ENCODE assay signal across 19 mouse cellular contexts in the genomic region with DNA sequence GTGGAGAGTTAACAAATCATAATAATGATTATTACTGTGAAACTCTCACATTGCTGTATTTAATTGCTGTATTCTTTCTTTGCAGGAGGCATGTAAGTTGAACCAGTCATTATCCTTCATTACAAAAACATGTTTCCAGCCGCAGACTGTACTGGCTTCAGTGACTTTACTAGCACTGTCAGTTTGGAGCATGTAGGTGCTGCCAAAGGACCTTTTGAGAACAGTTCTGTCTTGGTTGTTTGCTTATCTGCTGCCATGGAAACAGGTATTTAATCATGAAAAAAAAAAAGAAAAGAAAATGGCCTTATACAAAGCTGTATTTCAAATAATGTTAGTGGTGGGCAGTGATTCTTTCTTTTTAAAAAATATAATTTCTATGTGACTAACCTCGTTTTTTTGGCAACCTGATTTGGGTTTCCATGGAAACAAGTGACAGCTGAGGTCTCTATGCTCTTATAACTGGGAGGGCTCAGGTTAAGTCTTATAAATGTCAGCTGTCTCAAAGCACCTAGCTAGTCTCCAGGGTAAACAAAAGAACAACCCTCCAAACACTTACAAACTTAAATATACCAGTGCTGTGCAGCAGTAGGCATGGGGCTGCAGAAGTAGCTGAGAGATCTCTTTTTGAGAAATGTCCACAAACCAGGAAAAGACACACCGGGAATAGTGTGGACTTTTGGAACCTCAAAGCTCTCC.
DNase-seq lines count a peak whose midpoint lies in the region; ATAC-seq and TF ChIP-seq lines count a peak whose summit lies in the region.
"Had no signal": no experiment of that assay in that cellular context is flagged by ENCODE, and none has a peak within 500 bp of the region (broad histone marks: within the 10 kb centered on the region; RNA-seq: fewer than 3 reads in every experiment).

No protein-coding gene starts in this region.

- no peaks in the 10 kb centered on the region for H3K36me3 ChIP-seq in forebrain, embryonic 13.5 days (ENCODE audit: poor library complexity, severe bottlenecking)
- H3K36me3 ChIP-seq in forebrain, embryonic 11.5 days (ENCODE audit: control insufficient read depth, insufficient read depth, low read length), result no peaks in the 10 kb centered on the region
- H3K36me3 ChIP-seq in lung, embryonic 14.5 days (ENCODE audit: insufficient read depth), result no peaks in the 10 kb centered on the region
- H3K36me3 ChIP-seq in midbrain, embryonic 15.5 days (replicated peaks), result no peaks in the 10 kb centered on the region
- H3K36me3 ChIP-seq: embryonic facial prominence, embryonic 15.5 days; limb, embryonic 12.5 days; liver, embryonic 15.5 days had no signal

- H3K27me3 ChIP-seq in forebrain, embryonic 13.5 days, result no peaks in the 10 kb centered on the region
- H3K27me3 ChIP-seq in forebrain, embryonic 11.5 days (ENCODE audit: control insufficient read depth, insufficient read depth, low read length), result no peaks in the 10 kb centered on the region
- no peaks in the 10 kb centered on the region for H3K27me3 ChIP-seq in lung, embryonic 14.5 days (ENCODE audit: insufficient read depth, low read length)
- H3K27me3 ChIP-seq in midbrain, embryonic 15.5 days (replicated peaks), result no peaks in the 10 kb centered on the region
- H3K27me3 ChIP-seq: embryonic facial prominence, embryonic 15.5 days; limb, embryonic 12.5 days; liver, embryonic 15.5 days had no signal

- no peak for TF ChIP-seq CTCF in lung, embryonic 14.5 days (IDR thresholded peaks at IDR 0.05; ENCODE audit: low read depth)
- no peak for TF ChIP-seq CTCF in lung, adult 2 months (IDR thresholded peaks at IDR 0.05; ENCODE audit: insufficient read depth, low read length)

- no peak overlapping the region for H3K4me2 ChIP-seq in forebrain, embryonic 13.5 days
- H3K4me2 ChIP-seq in forebrain, embryonic 11.5 days (ENCODE audit: low read depth, low read length, severe bottlenecking), result no peak overlapping the region
- H3K4me2 ChIP-seq in lung, embryonic 14.5 days, result no peak overlapping the region
- no peak overlapping the region for H3K4me2 ChIP-seq in midbrain, embryonic 15.5 days
- H3K4me2 ChIP-seq: embryonic facial prominence, embryonic 15.5 days; limb, embryonic 12.5 days; liver, embryonic 15.5 days had no signal

- TF ChIP-seq POLR2A in lung, adult 2 months (IDR thresholded peaks at IDR 0.05; ENCODE audit: borderline replicate concordance, extremely low read depth, low read depth, low read length), result no peak

- 54% methylated on average over 3 of the region's 3 CpGs for WGBS in forebrain, embryonic 13.5 days
- WGBS in forebrain, embryonic 11.5 days, result 62% methylated on average over 3 of the region's 3 CpGs
- 47% methylated on average over 3 of the region's 3 CpGs for WGBS in lung, embryonic 14.5 days
- WGBS in lung, adult 2 months, result 47% methylated on average over 3 of the region's 3 CpGs
- 44% methylated on average over 3 of the region's 3 CpGs for WGBS in midbrain, embryonic 15.5 days

- no peak overlapping the region for H3K9ac ChIP-seq in forebrain, embryonic 13.5 days
- no peak overlapping the region for H3K9ac ChIP-seq in forebrain, embryonic 11.5 days (ENCODE audit: low read length)
- no peak overlapping the region for H3K9ac ChIP-seq in lung, embryonic 14.5 days
- H3K9ac ChIP-seq in midbrain, embryonic 15.5 days, result no peak overlapping the region
- H3K9ac ChIP-seq: embryonic facial prominence, embryonic 15.5 days; limb, embryonic 12.5 days; liver, embryonic 15.5 days had no signal

- H3K9me3 ChIP-seq in forebrain, embryonic 13.5 days (replicated peaks), result no peaks in the 10 kb centered on the region
- no peaks in the 10 kb centered on the region for H3K9me3 ChIP-seq in forebrain, embryonic 11.5 days (ENCODE audit: control insufficient read depth, low read length)
- no peaks in the 10 kb centered on the region for H3K9me3 ChIP-seq in lung, embryonic 14.5 days (ENCODE audit: low read depth, low read length)
- H3K9me3 ChIP-seq in midbrain, embryonic 15.5 days, result no peaks in the 10 kb centered on the region
- H3K9me3 ChIP-seq: embryonic facial prominence, embryonic 15.5 days; limb, embryonic 12.5 days; liver, embryonic 15.5 days had no signal

- H3K4me1 ChIP-seq in forebrain, embryonic 13.5 days, result 0 out of 2 replicates have a peak, but pooled peaks cover 3% of the 10 kb centered on the region
- H3K4me1 ChIP-seq in forebrain, embryonic 11.5 days (replicated peaks; ENCODE audit: control insufficient read depth, insufficient read depth, low read length), result no peaks in the 10 kb centered on the region
- no peaks in the 10 kb centered on the region for H3K4me1 ChIP-seq in lung, embryonic 14.5 days (ENCODE audit: insufficient read depth)
- H3K4me1 ChIP-seq in lung, adult 2 months (ENCODE audit: control insufficient read depth, insufficient read depth, low read length), result no peaks in the 10 kb centered on the region
- H3K4me1 ChIP-seq in midbrain, embryonic 15.5 days, result peaks cover 10% of the 10 kb centered on the region
- H3K4me1 ChIP-seq: liver, embryonic 15.5 days had no signal

- ATAC-seq in forebrain, embryonic 13.5 days, result peak; percentile 33; the same call in 1 of the 2 replicates
- ATAC-seq in forebrain, embryonic 11.5 days (replicated peaks; ENCODE audit: low FRiP score), result no peak
- ATAC-seq in lung, embryonic 14.5 days (ENCODE audit: insufficient read depth), result peak; percentile 75
- ATAC-seq in midbrain, embryonic 15.5 days (replicated peaks), result peak; percentile 86

- DNase-seq in forebrain, embryonic 11.5 days (ENCODE audit: low spot score), result no peak
- peak; percentile 23 for DNase-seq in lung, embryonic 14.5 days
- DNase-seq in lung, adult 2 months, result no peak
- peak; percentile 20 for DNase-seq in brain, embryonic 18.5 days (ENCODE audit: low read depth, low spot score)
- DNase-seq in layer of hippocampus, adult 18-20 months (ENCODE audit: low spot score in 2 of 2), result no peak
- no peak for DNase-seq in cerebellum, postnatal 36 days
- DNase-seq: adrenal gland, adult 2 months; cerebellum, adult 18-20 months; heart, adult 11 months; kidney, adult 11 months; kidney, postnatal 10 days; right cerebral cortex, postnatal 14 days; thymus, postnatal 25 days had no signal

- H3K4me3 ChIP-seq in forebrain, embryonic 13.5 days, result no peak overlapping the region
- no peak overlapping the region for H3K4me3 ChIP-seq in forebrain, embryonic 11.5 days (ENCODE audit: low read depth, low read length)
- no peak overlapping the region for H3K4me3 ChIP-seq in lung, embryonic 14.5 days (ENCODE audit: low read depth, low read length)
- no peak overlapping the region for H3K4me3 ChIP-seq in lung, adult 2 months (replicated peaks; ENCODE audit: extremely low read depth, low read depth, low read length)
- no peak overlapping the region for H3K4me3 ChIP-seq in midbrain, embryonic 15.5 days
- H3K4me3 ChIP-seq: embryonic facial prominence, embryonic 15.5 days; left cerebral cortex, adult 2 months; limb, embryonic 12.5 days; liver, embryonic 15.5 days had no signal

- no peak overlapping the region for H3K27ac ChIP-seq in forebrain, embryonic 13.5 days
- no peak overlapping the region for H3K27ac ChIP-seq in forebrain, embryonic 11.5 days (ENCODE audit: low read depth, low read length)
- H3K27ac ChIP-seq in lung, embryonic 14.5 days (ENCODE audit: low read depth), result no peak overlapping the region
- H3K27ac ChIP-seq in midbrain, embryonic 15.5 days, result peak overlapping the region; percentile 29; the same call in 1 of the 2 replicates
- H3K27ac ChIP-seq: left cerebral cortex, adult 2 months; limb, embryonic 12.5 days; liver, embryonic 15.5 days had no signal

Comparison
In these comparisons a context has a peak if more than half of its experiments do, and no peak if none do; other contexts are left out.
1. DNase-seq: peak in lung, embryonic 14.5 days (single experiment) and brain, embryonic 18.5 days (single experiment); none in forebrain, embryonic 11.5 days (single experiment), lung, adult 2 months (single experiment), layer of hippocampus, adult 18-20 months (0 of 2) and cerebellum, postnatal 36 days (0 of 2).